Mouse (Mus musculus): ENCODE results near the gene Tbc1d22a. TPM values are rescaled to one million over a fixed set of nuclear protein-coding genes. Genes with fewer than 3 reads are reported as not detected.

Tbc1d22a gene
- polyA plus RNA-seq, 1 experiment from 2014 or later, result 9.1 TPM

- no peaks in the 10 kb centered on the region for H3K9me3 ChIP-seq (ENCODE audit: control insufficient read depth, low read length)
- WGBS, result 84% methylated on average over 3 of the region's 3 CpGs
- no peaks in the 10 kb centered on the region for H3K4me1 ChIP-seq (ENCODE audit: control insufficient read depth in 2 of 2, insufficient read depth in 2 of 2, low read length in 2 of 2)
Observed at GRCm38 (mm10) chr15:86305290-86305689, 91.0 kb downstream of the Tbc1d22a start.

GRCm38 (mm10) chr15:86309213-86309829 lies 95.1 kb downstream of the Tbc1d22a start:
- Histone ChIP-seq H3K27ac (replicated peaks in 1 of 2; ENCODE audit: control insufficient read depth in 1 of 2, insufficient read depth in 1 of 2, low read depth in 2 of 2, low read length in 2 of 2) (no peak overlapping the region), H3K27me3 (ENCODE audit: control insufficient read depth, insufficient read depth, low read length) (no peaks in the 10 kb centered on the region), H3K4me1 (ENCODE audit: control insufficient read depth in 2 of 2, insufficient read depth in 2 of 2, low read length in 2 of 2) (no peaks in the 10 kb centered on the region), H3K9ac (ENCODE audit: low read length) (no peak overlapping the region), H3K36me3 (ENCODE audit: control insufficient read depth, insufficient read depth, low read length) (0 out of 2 replicates have a peak, but pooled peaks cover 3% of the 10 kb centered on the region), H3K9me3 (ENCODE audit: control insufficient read depth, low read length) (no peaks in the 10 kb centered on the region), H3K4me2 (ENCODE audit: low read length) (no peak overlapping the region), H3K4me3 (ENCODE audit: control insufficient read depth in 1 of 2, insufficient read depth in 1 of 2, low read depth in 1 of 2, low read length in 2 of 2) (no peak overlapping the region)
- 85% methylated on average over 5 of the region's 5 CpGs for WGBS
- ATAC-seq (ENCODE audit: insufficient number of reproducible peaks, insufficient read depth, low FRiP score, low read depth), result no peak

More at GRCm38 (mm10) chr15:86305290-86305689, 91.0 kb downstream of the Tbc1d22a start:
- no peak overlapping the region for H3K27ac ChIP-seq (replicated peaks in 1 of 2; ENCODE audit: control insufficient read depth in 1 of 2, insufficient read depth in 1 of 2, low read depth in 2 of 2, low read length in 2 of 2)
- peaks cover 12% of the 10 kb centered on the region for H3K36me3 ChIP-seq (ENCODE audit: control insufficient read depth, insufficient read depth, low read length)
- H3K4me2 ChIP-seq (ENCODE audit: low read length), result no peak overlapping the region
- no peak overlapping the region for H3K4me3 ChIP-seq (ENCODE audit: control insufficient read depth in 1 of 2, insufficient read depth in 1 of 2, low read depth in 1 of 2, low read length in 2 of 2)
- no peak overlapping the region for H3K9ac ChIP-seq (ENCODE audit: low read length)
- ATAC-seq (ENCODE audit: insufficient number of reproducible peaks, insufficient read depth, low FRiP score, low read depth), result no peak
- no peaks in the 10 kb centered on the region for H3K27me3 ChIP-seq (ENCODE audit: control insufficient read depth, insufficient read depth, low read length)

- no peak overlapping the region for H3K9ac ChIP-seq (ENCODE audit: low read length)
- H3K27me3 ChIP-seq (ENCODE audit: control insufficient read depth, insufficient read depth, low read length), result no peaks in the 10 kb centered on the region
- no peaks in the 10 kb centered on the region for H3K4me1 ChIP-seq (ENCODE audit: control insufficient read depth in 2 of 2, insufficient read depth in 2 of 2, low read length in 2 of 2)
- 93% methylated on average over 19 of the region's 19 CpGs for WGBS
- H3K9me3 ChIP-seq (ENCODE audit: control insufficient read depth, low read length), result no peaks in the 10 kb centered on the region
- no peak overlapping the region for H3K27ac ChIP-seq (replicated peaks in 1 of 2; ENCODE audit: control insufficient read depth in 1 of 2, insufficient read depth in 1 of 2, low read depth in 2 of 2, low read length in 2 of 2)
- H3K36me3 ChIP-seq (ENCODE audit: control insufficient read depth, insufficient read depth, low read length), result no peaks in the 10 kb centered on the region
- no peak overlapping the region for H3K4me2 ChIP-seq (ENCODE audit: low read length)
- no peak overlapping the region for H3K4me3 ChIP-seq (ENCODE audit: control insufficient read depth in 1 of 2, insufficient read depth in 1 of 2, low read depth in 1 of 2, low read length in 2 of 2)
- no peak for ATAC-seq (ENCODE audit: insufficient number of reproducible peaks, insufficient read depth, low FRiP score, low read depth)
Observed at GRCm38 (mm10) chr15:86320803-86321510, 106.7 kb downstream of the Tbc1d22a start.

GRCm38 (mm10) chr15:86326341-86326740 lies 112.1 kb downstream of the Tbc1d22a start:
- Histone ChIP-seq H3K9ac (ENCODE audit: low read length) (no peak overlapping the region), H3K4me2 (ENCODE audit: low read length) (no peak overlapping the region), H3K4me1 (ENCODE audit: control insufficient read depth in 2 of 2, insufficient read depth in 2 of 2, low read length in 2 of 2) (no peaks in the 10 kb centered on the region), H3K9me3 (ENCODE audit: control insufficient read depth, low read length) (no peaks in the 10 kb centered on the region), H3K27me3 (ENCODE audit: control insufficient read depth, insufficient read depth, low read length) (no peaks in the 10 kb centered on the region), H3K4me3 (ENCODE audit: control insufficient read depth in 1 of 2, insufficient read depth in 1 of 2, low read depth in 1 of 2, low read length in 2 of 2) (no peak overlapping the region), H3K36me3 (ENCODE audit: control insufficient read depth, insufficient read depth, low read length) (no peaks in the 10 kb centered on the region), H3K27ac (replicated peaks in 1 of 2; ENCODE audit: control insufficient read depth in 1 of 2, insufficient read depth in 1 of 2, low read depth in 2 of 2, low read length in 2 of 2) (no peak overlapping the region)
- WGBS, result 93% methylated on average over 4 of the region's 4 CpGs
- no peak for ATAC-seq (ENCODE audit: insufficient number of reproducible peaks, insufficient read depth, low FRiP score, low read depth)

- Histone ChIP-seq H3K4me3 (ENCODE audit: control insufficient read depth in 1 of 2, insufficient read depth in 1 of 2, low read depth in 1 of 2, low read length in 2 of 2) (no peak overlapping the region), H3K27me3 (ENCODE audit: control insufficient read depth, insufficient read depth, low read length) (no peaks in the 10 kb centered on the region), H3K36me3 (ENCODE audit: control insufficient read depth, insufficient read depth, low read length) (no peaks in the 10 kb centered on the region), H3K4me1 (ENCODE audit: control insufficient read depth in 2 of 2, insufficient read depth in 2 of 2, low read length in 2 of 2) (no peaks in the 10 kb centered on the region), H3K9me3 (ENCODE audit: control insufficient read depth, low read length) (no peaks in the 10 kb centered on the region), H3K4me2 (ENCODE audit: low read length) (no peak overlapping the region), H3K27ac (replicated peaks in 1 of 2; ENCODE audit: control insufficient read depth in 1 of 2, insufficient read depth in 1 of 2, low read depth in 2 of 2, low read length in 2 of 2) (no peak overlapping the region), H3K9ac (ENCODE audit: low read length) (no peak overlapping the region)
- WGBS, result 85% methylated on average over 7 of the region's 7 CpGs
- ATAC-seq (ENCODE audit: insufficient number of reproducible peaks, insufficient read depth, low FRiP score, low read depth), result no peak
Observed at GRCm38 (mm10) chr15:86329911-86330310, 115.7 kb downstream of the Tbc1d22a start.

GRCm38 (mm10) chr15:86330454-86330853 lies 116.2 kb downstream of the Tbc1d22a start:
- ATAC-seq (ENCODE audit: insufficient number of reproducible peaks, insufficient read depth, low FRiP score, low read depth), result no peak
- H3K27me3 ChIP-seq (ENCODE audit: control insufficient read depth, insufficient read depth, low read length), result no peaks in the 10 kb centered on the region
- no peak overlapping the region for H3K4me2 ChIP-seq (ENCODE audit: low read length)
- WGBS, result 71% methylated on average over 7 of the region's 7 CpGs
- no peaks in the 10 kb centered on the region for H3K36me3 ChIP-seq (ENCODE audit: control insufficient read depth, insufficient read depth, low read length)
- no peak overlapping the region for H3K27ac ChIP-seq (replicated peaks in 1 of 2; ENCODE audit: control insufficient read depth in 1 of 2, insufficient read depth in 1 of 2, low read depth in 2 of 2, low read length in 2 of 2)
- H3K9ac ChIP-seq (ENCODE audit: low read length), result no peak overlapping the region
- H3K9me3 ChIP-seq (ENCODE audit: control insufficient read depth, low read length), result no peaks in the 10 kb centered on the region
- H3K4me1 ChIP-seq (ENCODE audit: control insufficient read depth in 2 of 2, insufficient read depth in 2 of 2, low read length in 2 of 2), result no peaks in the 10 kb centered on the region
- H3K4me3 ChIP-seq (ENCODE audit: control insufficient read depth in 1 of 2, insufficient read depth in 1 of 2, low read depth in 1 of 2, low read length in 2 of 2), result no peak overlapping the region

GRCm38 (mm10) chr15:86331501-86332245 lies 117.4 kb downstream of the Tbc1d22a start:
- ATAC-seq (ENCODE audit: insufficient number of reproducible peaks, insufficient read depth, low FRiP score, low read depth), result no peak
- no peaks in the 10 kb centered on the region for H3K27me3 ChIP-seq (ENCODE audit: control insufficient read depth, insufficient read depth, low read length)
- H3K9ac ChIP-seq (ENCODE audit: low read length), result no peak overlapping the region
- no peak overlapping the region for H3K4me2 ChIP-seq (ENCODE audit: low read length)
- 69% methylated on average over 8 of the region's 8 CpGs for WGBS
- H3K27ac ChIP-seq (replicated peaks in 1 of 2; ENCODE audit: control insufficient read depth in 1 of 2, insufficient read depth in 1 of 2, low read depth in 2 of 2, low read length in 2 of 2), result no peak overlapping the region
- H3K36me3 ChIP-seq (ENCODE audit: control insufficient read depth, insufficient read depth, low read length), result no peaks in the 10 kb centered on the region
- no peak overlapping the region for H3K4me3 ChIP-seq (ENCODE audit: control insufficient read depth in 1 of 2, insufficient read depth in 1 of 2, low read depth in 1 of 2, low read length in 2 of 2)
- no peaks in the 10 kb centered on the region for H3K9me3 ChIP-seq (ENCODE audit: control insufficient read depth, low read length)
- no peaks in the 10 kb centered on the region; a peak in 1 of 4 replicates for H3K4me1 ChIP-seq (ENCODE audit: control insufficient read depth in 2 of 2, insufficient read depth in 2 of 2, low read length in 2 of 2)
